Mouse (Mus musculus): ENCODE results near the gene Dmwd. TPM values are rescaled to one million over a fixed set of nuclear protein-coding genes. Genes with fewer than 3 reads are reported as not detected.

Dmwd gene
- total RNA-seq (2022) = 100 to 1,000 TPM; 136 to 144 (median 141) TPM

- DNase-seq (ENCODE audit: low spot score in 2 of 2) = peak; percentile 98
Measured at GRCm38 (mm10) chr7:19075723-19076585, at the start of gene Dmwd. Gene Dmwd (plus strand): TSS chr7:19076227.

- no peak for DNase-seq (ENCODE audit: low spot score in 2 of 2)
Measured at GRCm38 (mm10) chr7:19028067-19028466, 48.0 kb upstream of the Dmwd start.

DNA sequence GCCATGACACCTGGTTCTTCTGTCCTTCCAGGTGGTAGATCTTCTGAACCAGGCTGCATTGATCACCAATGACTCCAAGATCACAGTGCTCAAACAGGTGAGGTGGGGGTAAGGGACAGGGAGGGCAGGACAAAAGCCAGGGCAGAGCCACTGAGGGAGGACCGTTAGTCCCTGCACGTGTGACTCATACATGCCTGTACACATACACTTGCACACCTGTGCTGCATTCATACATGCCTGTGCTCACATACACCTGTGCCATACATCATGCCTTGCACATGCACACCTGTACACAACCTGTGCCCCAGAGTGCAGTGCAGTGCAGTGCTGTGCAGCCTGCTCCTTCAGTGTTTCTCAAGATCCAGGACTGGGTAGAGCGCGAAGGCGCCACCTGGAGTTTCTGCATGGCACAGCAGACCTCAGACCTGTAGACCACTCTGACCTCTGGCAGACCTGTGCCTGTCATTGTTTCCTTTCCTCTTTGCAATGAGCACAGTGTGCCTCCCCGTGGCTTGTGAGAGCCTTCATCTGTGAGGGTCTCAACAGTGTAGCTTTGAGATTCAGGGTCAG lies 46.9 kb upstream of the Dmwd start:
- no peak for DNase-seq (ENCODE audit: low spot score in 2 of 2)

DNA sequence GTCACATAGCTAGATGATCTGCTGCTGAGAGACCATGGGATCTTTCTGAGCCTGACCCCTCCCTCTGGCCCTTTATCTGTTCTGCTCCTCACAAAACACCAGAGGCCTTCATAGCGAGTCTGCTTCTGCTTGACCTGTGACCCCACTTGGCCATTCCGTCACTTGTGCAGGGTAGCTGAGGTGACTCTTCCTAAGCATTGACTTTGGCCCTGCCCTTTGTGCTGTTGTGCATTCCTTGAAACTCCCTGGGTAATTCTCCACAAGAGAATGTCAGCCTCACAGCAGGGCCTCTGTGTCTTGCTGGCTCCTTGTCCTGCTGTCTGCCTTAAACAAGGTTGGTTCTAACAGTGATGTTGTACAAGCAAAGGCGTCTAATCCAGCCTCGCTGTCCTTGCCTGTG lies 44.4 kb upstream of the Dmwd start:
- DNase-seq (ENCODE audit: low spot score in 2 of 2) = no peak

- DNase-seq (ENCODE audit: low spot score in 2 of 2) = no peak
Measured at GRCm38 (mm10) chr7:19044616-19045015, 31.4 kb upstream of the Dmwd start.

DNA sequence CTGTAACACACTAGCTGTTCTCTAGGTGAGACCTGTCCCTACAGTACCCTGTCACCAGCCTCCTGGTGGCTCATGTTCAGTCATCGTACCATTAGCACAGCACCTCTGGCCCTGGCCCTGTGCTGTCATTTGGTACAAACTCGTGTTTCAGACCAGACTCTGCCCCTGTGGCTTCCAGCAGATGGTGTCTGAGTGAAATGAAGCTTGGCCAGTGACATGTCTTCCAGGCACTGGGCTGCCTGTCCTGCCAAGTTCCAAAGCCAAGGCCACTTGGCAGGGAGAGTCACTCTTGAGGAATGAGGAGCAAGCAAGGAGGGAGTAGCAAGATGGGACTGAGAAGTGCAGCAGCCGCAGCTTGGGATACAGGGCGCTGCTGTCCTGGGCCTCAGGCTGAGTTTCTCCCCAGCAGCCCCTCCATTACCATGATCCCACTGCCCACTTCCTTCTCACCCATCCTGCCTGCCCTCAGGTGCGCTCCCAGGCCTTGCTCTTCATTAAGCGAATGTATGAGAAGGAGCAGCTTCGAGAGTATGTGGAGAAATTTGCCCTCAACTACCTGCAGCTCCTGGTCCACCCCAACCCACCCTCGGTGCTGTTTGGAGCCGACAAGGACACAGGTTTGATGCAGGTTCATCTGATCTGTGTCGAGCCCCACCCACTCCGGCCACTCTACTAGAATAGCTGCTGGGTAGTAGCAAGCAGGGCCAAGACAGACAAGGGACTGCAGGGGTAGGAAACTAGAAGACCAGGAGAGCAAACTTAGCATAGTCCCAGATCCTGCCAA lies 29.5 kb upstream of the Dmwd start:
- no peak for DNase-seq (ENCODE audit: low spot score in 2 of 2)

- DNase-seq (ENCODE audit: low spot score in 2 of 2) = no peak
Measured at GRCm38 (mm10) chr7:19048006-19048527, 28.0 kb upstream of the Dmwd start.

GRCm38 (mm10) chr7:19049252-19049651 lies 26.8 kb upstream of the Dmwd start:
- no peak for DNase-seq (ENCODE audit: low spot score in 2 of 2)

DNA sequence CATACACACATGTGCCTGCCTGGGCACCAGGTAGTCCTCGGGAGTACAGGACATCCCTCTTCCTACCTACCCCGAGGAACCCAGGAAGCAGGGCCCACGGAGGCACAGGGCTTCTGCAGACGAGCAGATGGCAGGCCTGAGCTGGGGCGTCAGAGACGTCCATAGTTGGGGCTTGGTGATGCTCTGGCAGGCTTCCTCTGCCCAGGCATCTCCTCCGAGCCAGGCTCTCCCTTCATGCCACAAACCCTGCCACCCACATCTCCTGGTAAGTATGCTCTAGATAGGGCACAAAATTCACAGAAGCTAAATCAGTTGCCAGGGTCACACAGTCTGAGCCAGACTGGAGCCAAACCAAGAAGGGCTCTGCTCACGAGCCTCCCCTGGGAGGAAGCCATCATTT lies 25.9 kb upstream of the Dmwd start:
- DNase-seq (ENCODE audit: low spot score in 2 of 2) = no peak

- DNase-seq (ENCODE audit: low spot score in 2 of 2) = no peak
Measured at GRCm38 (mm10) chr7:19051161-19051560, 24.9 kb upstream of the Dmwd start.

DNA sequence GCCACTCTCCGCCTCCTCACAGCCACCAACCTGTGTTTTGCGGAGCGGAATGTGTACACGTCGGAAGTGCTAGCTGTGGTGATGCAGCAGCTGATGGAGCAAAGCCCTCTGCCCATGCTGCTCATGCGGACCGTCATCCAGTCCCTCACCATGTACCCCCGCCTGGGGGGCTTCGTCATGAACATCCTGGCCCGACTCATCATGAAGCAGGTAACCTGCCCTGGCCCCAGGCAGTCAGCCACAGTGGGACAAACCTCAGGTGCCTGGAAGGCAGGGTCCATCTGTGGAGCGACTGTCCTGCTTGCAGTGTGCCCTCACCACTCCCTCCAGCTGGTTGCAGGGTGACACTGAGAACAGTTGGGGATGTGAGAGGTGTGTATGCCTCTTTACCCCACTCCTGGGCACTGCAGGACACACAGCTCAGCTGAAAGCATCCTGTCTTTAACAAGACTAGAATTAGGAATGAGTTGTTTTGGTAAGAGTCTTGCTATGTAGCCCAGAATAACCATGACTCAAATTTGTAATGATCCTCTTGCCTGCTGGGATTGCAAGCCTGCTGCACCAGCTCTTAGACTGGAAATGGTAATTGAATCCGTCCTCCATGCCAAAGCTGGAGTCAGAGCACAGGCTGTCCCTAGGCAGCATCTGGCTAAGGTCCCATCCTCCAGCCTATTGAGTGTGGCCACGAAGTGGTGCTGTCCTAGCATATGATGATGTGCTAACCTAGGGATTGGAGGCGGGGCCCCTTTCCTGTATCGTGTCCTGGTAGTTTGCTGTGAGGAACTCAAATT lies 23.5 kb upstream of the Dmwd start:
- peak; percentile 69 to 72 for DNase-seq (ENCODE audit: low spot score in 2 of 2)

DNA sequence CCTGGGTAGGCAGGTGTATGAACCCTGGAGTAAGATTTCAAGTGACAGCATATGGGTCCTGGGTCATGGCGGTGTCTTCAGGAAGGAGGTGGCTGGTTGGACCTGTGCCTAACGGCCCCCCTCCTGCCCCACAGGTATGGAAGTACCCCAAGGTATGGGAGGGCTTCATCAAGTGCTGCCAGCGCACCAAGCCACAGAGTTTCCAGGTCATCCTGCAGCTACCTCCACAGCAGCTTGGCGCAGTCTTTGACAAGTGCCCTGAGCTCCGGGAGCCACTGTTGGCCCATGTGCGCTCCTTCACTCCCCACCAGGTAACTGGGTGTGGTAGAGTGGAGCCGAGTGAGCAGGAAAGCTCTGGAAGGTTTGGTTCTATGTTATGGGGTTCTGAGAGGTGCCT lies 22.9 kb upstream of the Dmwd start:
- peak in 1 of 2 experiments; percentile 35 for DNase-seq (ENCODE audit: low spot score in 2 of 2)

DNA sequence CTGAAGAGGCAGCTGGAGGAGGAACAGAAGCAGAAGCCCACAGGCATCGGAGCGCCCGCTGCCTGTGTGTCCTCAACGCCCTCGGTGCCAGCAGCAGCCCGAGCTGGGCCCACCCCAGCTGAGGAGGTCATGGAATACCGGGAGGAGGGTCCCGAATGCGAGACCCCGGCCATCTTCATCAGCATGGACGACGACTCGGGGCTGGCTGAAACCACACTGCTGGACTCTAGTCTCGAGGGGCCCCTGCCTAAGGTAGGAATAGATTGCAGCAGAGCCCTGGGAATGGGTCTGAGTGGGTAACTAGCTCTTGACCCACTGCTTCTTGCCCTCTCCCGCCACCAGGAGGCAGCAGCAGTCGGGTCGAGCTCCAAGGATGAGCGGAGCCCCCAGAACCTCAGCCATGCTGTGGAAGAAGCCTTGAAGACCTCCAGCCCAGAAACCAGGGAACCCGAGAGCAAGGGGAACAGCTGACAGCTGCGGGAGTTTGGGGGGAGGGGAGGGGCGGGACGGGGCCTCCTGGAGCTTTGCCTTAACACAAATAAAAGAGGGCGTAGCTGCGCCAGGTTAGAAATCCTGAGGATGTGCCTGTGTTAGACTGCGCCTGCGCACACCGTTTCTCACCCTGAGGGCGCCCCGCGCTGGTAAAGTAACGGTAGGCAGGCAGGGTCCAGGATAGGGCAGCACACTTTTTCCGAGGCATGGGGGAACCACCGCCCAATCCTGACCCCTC lies 21.8 kb upstream of the Dmwd start, which contains the start of gene Rsph6a:
Gene Rsph6a, plus strand, starts transcription at position 644 of the 730 bp plus-strand sequence.
- peak in 1 of 2 experiments; percentile 35 for DNase-seq (ENCODE audit: low spot score in 2 of 2)

GRCm38 (mm10) chr7:19054777-19055076 lies 21.3 kb upstream of the Dmwd start:
- DNase-seq (ENCODE audit: low spot score in 2 of 2) = no peak

GRCm38 (mm10) chr7:19055108-19055507 lies 20.9 kb upstream of the Dmwd start:
- no peak for DNase-seq (ENCODE audit: low spot score in 2 of 2)

DNA sequence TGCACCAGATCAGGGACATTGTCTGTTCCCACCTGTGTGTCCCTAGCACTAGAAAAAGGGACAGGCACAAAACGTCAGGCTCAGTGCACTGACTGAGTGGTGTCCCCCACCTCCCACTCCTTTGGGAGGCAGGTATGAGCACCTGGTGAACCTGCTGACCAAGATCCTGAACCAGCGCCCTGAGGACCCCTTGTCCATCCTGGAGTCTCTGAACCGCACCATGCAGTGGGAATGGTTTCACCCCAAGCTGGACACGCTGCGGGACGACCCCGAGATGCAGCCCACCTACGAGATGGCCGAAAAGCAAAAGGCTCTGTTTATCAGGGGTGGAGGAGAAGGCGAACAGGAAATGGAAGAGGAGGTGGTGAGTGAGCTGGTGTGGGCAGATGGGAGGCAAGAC lies 18.6 kb upstream of the Dmwd start:
- no peak for DNase-seq (ENCODE audit: low spot score in 2 of 2)

GRCm38 (mm10) chr7:19065896-19066295 lies 10.1 kb upstream of the Dmwd start:
- no peak for DNase-seq (ENCODE audit: low spot score in 2 of 2)

- no peak for DNase-seq (ENCODE audit: low spot score in 2 of 2)
Measured at GRCm38 (mm10) chr7:19067063-19067462, 9.0 kb upstream of the Dmwd start.

DNA sequence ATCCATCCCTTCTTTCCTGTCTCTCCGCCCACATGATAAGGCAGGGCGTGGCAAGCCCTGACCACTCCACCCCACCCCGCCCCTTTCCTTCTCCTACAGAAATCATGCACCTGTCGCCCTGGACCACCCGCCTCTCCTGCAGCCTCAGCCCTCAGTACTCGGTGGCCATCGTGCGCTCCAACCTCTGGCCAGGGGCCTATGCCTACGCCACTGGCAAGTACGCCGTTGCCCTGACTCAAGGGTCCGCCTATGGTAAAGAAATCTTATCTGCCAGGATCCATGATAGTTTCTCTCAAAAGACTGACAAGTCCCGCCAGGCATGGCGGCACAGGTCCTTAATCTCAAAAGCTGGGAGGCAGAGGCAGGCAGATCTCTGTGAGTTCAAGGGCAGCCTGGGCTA lies 8.1 kb upstream of the Dmwd start:
- no peak for DNase-seq (ENCODE audit: low spot score in 2 of 2)

DNA sequence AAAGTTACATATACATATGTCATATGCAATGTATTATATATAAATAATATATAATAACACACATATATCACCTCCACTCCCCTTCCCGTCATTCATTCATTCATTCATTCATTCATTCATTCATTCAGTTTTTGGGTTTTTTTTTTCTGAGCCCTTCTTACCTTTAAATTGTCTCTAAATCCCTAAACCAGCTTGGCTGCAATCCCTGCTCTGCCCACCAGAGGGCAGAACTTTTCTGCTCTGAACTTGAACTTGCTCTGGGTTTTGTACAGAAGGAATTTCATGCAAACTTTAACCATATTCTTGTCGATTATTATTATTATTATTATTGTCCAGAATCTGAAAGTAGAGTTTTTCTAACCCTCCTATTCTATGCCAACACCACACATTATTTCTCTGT lies 7.3 kb upstream of the Dmwd start:
- DNase-seq (ENCODE audit: low spot score in 2 of 2) = peak in 1 of 2 experiments; percentile 77

DNA sequence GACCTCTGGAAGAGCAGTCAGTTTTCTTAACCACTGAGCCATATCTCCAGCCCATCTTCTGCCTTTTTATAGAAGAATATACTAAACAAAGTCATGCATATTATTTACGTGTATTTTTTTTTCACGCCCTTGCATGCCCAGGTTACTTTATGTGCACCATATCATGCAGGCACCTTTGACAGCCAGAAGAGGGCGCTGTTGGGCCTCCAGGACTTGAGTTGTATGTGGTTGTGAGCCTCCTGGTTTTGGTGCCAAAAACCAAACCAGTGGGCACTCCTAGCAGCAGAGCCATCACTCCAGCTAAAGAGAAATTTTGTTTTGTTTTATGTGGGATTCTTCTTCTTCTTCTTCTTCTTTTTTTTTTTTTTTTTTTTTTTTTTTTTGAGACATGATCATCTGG lies 6.5 kb upstream of the Dmwd start:
- DNase-seq (ENCODE audit: low spot score in 2 of 2) = no peak

Data from layer of hippocampus, adult 8-10 months (tissue).